Mouse (Mus musculus) cerebellum, adult 9-10 months (tissue): ENCODE results near the gene Ndufa4l2.

Source experiments
- DNase-seq: peaks from one replicate; pipeline ENCODE4 v3.0.0; 2022

Gene Ndufa4l2

DNA sequence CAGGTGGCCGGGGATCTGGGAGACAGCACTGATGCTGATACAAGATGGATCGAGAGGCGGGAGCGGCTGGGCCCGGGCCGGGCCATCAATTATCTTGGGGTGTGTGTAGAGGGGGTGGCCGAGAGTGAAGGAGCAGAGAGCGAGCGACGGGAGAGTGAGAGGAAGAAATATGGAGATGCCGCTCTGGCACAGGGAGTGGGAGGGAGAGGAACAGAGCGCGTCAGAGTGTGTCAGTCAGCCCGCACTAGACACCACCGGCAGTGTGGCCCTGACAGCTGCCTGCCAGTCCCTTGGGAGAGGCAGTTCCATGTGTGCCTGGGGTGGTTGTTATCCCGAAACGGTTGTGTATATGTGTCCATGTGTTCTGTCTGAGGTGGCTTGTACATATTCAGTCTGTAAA, 12.7 kb downstream of the Ndufa4l2 start:
- DNase-seq: no peak

DNA sequence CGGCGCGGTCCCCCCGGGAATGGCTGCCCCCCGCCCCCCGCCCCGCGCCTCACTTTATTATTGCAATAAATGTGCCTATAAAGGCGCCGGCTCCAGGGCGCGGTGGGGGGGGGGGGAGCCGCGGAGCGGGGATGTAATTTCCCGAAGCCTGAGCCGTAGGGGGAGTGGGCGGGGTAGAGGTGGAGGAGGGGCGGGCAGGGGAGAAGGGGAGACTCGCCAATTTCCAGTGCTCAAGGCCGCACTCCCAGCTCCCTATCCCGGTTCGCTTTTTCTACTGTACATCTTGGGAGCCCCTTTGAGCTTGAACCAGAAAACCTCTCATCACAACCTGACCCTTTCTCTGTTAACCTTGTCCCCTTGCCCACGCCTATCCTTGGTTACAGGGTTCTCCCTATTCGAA, 16.2 kb downstream of the Ndufa4l2 start:
- DNase-seq: no peak

DNA sequence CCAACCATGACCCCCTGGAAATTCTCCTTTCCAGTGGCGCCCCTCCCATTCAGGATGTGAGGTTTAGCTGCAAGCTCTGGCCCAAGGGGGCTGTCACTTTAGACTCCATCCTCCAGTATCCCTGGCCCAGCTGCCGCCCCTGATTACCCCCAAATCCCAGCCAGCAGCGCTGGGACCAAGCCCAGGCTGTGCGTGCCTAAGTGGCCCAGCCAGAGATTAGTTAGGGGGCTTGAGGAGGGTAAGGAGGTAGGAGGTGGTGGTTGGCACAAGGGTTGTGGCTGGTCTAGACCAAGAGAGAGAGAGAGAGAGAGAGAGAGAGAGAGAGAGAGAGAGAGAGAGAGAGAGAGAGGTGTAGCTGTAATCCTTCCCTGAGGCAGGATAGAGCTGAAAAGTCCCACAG, 16.8 kb downstream of the Ndufa4l2 start:
- no peak for DNase-seq

DNA sequence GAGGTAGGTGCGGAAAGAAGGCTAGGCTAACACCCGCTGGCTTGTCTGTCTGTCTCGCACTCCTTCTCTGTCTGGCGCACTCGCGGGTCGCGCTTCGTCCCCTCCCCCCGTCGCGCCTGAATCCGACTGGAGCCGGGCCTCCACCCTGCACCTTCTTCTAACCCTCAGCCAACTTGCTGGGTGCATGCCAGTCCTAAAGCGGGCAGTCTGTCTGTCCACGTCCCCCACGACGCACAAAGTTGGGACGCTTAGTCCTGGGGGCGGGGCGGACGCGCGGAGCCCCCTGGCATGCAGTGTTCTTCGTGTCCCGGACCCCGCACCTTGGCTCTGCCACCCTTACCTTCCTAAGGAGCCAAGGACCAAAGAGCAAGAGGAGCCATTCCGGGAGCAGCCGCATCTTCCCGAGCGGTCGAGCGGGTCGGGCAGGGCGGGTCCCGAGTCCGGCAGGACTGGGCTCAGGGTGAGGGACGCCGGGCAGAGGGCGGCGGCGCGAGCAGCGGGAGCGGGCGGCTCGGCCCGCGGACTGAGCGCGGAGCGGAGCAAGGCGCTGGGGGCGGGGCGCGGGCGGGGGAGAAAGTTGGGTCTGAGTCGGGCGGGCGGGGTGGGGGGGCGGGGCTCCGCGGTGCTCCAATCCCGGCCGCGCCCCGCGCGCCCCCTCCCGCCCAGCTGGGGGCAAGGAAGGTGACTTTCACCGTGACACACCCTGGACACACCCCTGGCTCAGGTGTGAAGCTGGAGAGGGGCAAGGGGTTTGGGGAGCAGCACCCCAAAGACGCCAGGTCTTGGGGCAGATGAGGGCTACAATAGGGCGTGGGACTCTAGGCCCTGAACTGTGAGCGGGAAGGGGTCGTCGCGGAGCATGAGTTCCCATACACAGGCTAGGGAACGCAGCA, 19.5 kb downstream of the Ndufa4l2 start, which contains the start of gene Nxph4:
Gene Nxph4 (minus strand): TSS at position 524 of the 893 bp plus-strand sequence.
- no peak for DNase-seq

DNA sequence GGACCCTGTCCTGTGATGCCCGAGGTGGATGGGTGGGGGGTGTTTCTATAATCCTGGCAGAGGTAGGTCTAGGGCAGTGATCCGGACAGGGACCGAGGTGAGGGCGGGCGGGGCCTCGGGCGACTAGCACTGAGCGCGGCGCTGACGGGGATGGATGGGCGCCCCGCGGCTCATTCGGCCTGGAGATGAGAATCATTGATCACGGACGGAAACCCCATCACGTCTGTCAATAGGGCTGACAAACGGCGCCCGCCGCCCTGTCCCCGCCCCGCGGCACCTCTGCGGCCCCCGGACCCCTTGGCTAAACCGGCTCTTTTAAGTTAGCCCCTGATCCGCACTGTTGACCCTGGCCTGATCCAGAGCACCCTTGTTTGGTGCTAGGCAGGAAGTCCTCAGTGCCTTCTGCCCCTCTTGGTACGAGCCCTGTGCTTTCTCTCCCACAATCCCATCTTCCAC, 20.2 kb downstream of the Ndufa4l2 start:
- no peak for DNase-seq

DNA sequence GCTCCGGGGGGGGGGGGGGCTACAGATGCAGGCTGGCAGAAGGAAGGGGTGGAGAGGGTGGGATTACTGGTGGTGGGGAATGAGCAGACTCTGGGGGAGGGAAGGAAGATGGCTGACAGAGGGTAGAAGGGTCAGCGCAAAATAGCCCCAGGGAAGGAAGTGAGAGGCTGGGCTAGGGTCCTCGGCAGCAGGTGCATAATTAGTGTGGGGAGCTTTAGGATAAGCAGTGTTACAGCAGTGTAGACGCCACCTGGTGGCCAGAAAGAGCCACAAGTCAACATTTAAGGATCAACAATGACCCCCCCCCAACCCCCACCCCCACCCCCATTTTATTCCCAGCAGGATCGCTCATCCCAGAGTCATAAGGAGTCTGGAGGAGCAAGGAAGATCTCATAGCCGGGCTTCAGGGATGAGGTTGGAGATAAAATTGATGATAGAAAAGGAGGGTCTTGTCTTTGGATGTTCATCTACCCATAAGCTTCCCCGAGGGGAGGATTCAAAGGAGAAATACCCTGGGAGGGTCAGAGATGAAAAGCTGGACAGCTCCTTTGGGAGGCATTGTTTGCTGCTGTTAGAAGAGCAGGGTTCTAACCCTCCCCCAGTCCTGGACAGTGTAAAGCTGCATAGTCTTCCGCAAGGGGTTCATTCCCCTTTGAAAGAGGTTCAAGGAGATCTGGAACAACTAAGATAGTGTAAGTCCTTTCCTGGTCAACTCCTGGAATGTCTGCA, 22.0 kb downstream of the Ndufa4l2 start:
- DNase-seq: peak; percentile 75

DNA sequence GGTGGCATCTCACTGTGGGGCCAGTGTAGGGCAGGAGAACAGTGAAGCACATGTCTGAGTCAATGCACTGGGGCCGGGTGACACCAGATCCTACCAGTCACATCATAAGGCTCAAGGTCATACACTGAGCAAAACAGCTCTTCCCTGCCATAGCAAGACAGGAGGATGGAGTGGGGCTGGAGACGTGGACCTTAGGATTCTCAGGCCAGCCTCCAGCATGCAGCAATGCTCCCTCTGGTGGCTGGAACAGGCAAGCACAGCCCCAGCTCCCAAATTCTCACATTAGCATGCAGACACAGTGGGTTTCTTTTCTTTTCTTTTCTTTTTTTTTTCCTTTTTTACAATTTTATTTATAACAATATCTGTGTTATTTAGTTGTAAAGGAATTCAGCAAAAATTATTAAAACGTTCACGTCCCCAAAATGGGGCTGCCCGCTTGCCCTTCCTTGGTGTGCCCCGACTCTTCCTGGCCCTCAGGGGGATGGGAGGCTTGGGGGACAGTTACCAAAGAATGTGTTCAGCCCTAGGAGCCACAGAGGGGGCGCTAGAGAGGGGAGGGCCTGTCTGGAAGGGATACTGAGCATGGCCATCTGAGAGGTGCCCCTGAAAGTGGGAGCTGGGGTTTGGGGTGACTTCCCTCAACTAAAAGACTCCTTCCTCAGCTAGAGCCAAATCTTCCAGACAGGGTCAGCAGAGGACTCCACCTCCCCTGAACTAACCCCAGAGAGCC, 23.3 kb downstream of the Ndufa4l2 start:
- DNase-seq: peak; percentile 92

DNA sequence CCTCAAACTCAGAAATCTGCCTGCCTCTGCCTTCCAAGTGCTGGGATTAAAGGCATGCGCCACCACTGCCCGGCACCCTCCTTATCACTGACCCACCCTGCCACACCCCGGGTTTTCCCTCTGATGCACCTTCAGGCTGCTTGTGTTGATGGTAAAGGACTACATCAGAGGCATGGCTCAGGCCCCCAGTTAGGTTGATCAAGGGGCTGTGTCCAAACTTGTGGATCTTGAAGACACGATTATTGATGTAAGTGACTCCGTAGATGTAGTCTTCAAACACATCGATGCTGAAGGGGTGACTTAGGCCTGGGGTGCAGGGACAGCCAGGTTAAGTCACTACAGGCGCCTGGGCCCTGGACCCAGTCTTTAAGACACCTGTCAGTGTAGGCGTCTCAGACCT, 26.7 kb downstream of the Ndufa4l2 start:
- no peak for DNase-seq

DNA sequence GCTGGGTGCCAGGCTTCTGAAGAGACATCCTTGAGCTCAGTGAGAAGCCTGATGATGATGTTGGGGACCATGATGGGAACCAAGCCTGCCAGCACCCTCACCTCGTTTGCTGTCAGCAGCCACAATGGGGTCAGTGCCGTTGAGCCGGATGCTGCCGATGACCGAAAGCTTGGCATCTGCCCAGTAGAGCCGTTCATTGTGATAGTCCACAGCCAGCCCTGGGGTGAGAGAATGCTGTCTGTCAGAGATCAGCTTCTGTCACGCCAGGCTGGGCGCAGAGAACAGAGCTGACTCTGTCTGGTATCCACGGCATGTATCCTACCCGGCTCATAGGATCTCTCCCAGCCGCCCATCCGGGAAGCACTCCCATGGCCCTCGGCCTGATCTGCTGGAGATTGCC, 27.3 kb downstream of the Ndufa4l2 start:
- no peak for DNase-seq

DNA sequence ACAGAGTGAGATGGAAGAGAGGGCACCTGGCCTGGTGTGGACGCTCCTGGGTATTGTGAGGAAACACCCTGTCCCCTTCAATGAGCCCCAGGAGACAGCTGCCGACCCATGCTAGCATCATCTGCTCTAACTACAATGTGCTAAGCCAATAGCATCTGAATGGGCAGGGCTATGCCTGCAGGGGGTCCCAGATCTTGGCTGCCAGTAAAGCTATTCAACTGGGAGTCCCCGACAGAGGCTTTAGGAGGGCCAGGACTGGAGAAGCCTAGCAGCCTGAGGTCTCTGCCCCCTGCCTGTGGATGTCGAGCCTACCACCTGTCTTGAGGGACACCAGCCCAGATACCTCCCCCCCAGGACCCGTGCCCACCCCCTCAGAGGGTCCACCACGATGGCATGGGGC, 28.0 kb downstream of the Ndufa4l2 start:
- no peak for DNase-seq

DNA sequence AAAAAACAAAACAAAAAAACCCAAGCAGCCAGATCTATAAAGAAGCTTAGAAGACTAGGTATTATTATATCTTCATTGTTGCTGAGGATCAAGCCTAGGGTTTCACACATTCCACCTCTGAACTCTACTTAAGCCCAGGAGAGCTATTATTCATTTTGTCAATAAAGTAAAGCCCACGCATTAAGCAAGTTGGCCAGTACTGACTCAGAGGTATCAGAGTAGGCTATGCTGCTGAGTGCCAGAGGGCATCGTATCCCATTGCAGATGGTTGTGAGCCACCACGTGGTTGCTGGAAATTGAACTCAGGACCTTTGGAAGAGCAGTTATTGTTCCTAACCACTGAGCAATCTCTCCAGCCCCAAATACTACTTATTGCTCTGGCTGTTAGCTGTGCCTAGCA, 29.1 kb downstream of the Ndufa4l2 start:
- no peak for DNase-seq

DNA sequence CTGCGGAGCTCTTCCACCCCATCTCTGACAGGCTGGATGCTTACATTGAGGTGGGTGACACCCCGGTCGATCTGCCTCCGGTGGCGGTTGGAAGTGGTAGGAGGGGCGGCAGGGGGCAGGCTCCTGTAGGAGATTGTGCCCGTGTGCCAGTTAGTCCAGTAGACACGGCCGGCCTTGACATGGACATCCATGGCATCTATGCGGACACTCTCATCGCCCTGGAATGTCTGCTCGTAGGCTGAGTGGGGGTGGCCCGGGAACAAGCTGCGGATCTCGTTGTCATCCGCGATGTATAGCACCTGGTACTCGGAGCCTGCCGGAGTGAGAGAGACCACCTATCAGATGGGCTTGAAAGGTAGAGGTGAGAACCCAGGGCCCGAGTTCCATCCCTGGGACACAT, 29.6 kb downstream of the Ndufa4l2 start:
- DNase-seq: no peak

DNA sequence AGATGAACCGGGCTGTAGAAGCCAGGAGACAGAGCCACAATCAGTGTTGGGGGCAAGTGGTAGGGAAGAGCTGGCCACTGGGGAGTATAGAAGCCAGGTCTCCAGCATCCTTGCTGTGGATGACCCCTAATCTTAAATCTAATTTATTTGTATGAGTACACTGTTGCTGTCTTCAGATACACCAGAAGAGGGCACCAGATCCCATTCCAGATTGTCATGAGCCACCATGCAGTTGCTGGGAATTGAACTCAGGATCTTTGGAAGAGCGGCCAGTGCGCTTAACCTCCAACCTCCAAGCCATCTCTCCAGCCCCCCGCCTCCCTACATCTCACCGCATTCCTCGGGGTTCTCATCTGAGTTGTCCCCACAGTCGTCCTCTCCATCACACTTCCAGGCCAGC, 31.7 kb downstream of the Ndufa4l2 start:
- no peak for DNase-seq

DNA sequence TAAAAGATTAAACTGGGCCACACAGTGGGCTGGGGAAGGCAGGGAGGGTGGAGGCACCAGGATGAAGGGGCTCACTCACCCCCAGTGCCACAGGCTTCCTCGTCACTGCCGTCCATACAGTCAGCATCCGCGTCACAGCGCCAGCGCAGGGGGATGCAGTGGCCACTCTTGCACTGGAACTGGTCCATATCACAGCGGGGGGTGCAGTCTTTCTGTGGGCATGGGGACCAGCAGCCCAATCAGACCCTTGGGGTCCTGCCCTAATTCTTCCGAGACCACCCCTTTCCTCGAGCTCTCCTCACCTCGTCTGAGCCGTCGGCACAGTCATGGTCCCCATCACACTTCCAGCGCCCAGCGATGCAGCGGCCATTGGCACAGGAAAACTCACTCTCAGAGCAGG, 33.5 kb downstream of the Ndufa4l2 start:
- DNase-seq: no peak

DNA sequence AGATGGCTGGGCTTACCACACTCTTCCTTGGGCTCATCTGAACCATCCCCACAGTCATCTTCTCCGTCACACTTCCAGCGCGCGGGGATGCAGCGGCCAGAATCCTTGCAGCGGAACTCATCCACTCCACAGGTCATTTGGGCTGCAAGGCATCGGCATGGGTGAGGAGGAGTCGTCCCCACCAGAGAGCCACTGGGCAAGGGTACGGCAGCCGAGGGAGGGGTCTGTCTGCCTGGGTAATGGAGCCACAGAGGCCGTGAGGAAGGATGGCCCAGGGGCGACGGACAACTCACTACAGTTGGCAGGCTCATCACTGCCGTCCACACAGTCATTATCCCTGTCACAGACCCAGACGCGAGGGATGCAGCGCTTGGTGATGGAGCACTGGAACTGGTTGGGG, 35.1 kb downstream of the Ndufa4l2 start:
- DNase-seq: no peak

DNA sequence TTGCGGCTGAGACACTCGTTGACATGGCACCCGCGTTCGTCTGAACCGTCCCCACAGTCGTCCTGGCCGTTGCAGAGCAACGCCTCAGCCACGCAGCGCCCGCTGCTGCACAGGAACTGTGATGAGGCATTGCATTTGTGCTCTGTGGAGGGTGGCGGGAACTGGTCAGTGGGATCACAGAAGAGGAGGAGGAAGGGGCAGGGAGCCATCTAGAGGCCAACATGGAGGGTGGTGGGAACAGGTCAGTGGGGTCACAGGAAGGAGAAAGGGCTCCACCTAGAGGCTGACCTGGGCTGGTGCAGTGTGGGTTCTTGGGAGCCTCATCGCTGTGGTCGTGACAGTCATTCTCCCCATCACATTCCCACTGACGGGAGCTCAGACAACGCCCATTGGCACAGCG, 40.9 kb downstream of the Ndufa4l2 start:
- DNase-seq: peak; percentile 56

DNA sequence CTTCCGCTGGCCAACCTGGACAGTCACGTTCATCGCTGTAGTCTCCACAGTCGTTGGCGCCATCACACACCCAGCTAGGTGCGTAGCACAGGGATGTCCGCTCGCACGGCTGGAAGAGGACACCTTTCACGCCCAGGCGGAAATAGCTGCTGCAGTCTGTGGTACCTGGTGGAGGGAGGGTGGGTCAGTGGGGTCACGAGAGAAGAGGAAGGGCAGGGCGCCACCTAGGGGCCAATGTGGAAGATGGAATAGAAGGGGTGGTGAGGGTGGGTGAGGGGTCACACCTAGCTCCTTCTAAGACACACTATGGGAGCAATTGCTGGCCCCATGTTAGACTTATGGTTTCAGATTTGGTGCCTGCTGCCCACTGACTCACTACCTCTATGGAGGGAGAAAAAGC, 42.6 kb downstream of the Ndufa4l2 start:
- no peak for DNase-seq

DNA sequence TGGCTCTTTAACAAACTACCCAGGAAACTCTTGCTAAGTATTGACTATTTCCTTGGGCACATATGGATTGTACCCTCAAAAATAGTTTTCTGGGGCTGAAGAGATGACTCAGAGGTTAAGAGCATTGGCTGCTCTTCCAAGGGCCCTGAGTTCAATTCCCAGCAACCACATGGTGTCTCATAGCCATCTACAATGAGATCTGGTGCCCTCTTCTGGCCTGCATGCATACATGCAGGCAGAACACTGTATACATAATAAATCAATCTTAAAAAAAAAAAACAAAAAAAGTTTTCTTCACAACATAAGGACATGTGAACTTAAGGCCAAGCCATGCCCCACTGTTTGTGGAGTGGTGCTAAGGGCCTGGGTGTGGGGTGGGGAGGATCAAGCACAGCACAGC, 46.4 kb downstream of the Ndufa4l2 start:
- no peak for DNase-seq

DNA sequence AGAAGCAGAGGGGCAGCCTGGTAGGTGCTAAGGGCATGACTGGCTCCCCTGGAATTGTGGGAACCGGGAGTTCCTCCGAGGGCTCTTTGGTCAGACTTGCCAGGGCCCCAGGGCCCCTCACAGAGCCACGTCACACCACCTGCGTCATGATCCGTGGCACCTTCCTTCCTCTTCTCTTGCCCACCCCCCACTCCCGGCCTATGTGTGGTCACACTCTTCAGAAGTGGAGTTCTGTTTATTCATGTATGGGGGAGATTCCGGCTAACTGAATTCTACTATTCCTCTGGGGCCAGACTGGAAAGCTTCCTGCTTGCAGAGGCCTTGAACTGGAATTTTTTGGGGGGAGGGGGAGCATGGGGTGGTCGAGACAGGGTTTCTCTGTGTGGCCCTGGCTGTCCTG, 49.1 kb downstream of the Ndufa4l2 start:
- no peak for DNase-seq

DNA sequence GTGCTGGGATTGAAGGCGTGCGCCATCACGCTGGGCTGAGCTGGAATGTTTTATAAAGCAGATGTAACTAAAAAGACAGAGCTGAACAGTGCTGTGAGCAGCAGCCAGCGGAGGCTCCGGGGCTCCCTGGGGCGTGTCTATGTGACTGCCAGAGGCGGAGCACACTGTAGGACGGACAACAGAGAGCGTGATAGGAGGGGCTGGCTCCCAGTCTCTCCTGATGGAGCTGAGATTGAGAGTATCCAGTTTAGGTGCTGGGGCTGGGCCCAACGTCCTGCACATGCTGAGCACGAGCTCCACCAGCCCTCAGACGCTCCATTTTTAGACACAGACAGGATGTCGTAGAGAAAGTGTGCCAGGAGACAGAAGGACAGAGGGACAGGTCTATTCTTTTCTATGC, 49.5 kb downstream of the Ndufa4l2 start:
- DNase-seq: no peak
